Mouse (Mus musculus) heart, embryonic 16.5 days (tissue): ENCODE measurements at regions not wholly inside any gene's neighbourhood (a gene's known extent, or its start where the extent isn't known, plus 50 kb on each side); places are given as distances from the start of the nearest gene placed in this dataset.
"Not testable (repeated sequence)": the region's sequence is repeated elsewhere in the genome, so short reads cannot be mapped to it uniquely, and the experiment has no call there.

Source experiments
- ATAC-seq: fragments of 200-750 bp; cut with Nextera tagmentation; replicated peaks from 2 replicates; pipeline ENCODE4 v1.8.0; 2017; ENCODE audit warnings: moderate number of reproducible peaks; ENCODE audit not compliant: insufficient read depth, low FRiP score; ENCODE audit errors: extremely low read depth
- H3K27ac ChIP-seq: fragments of 300-500 bp; sonication (generic); 2 replicates; pipeline ENCODE4 v1.5.1; 2014; ENCODE audit warnings: mild to moderate bottlenecking, low read length, control low read depth, moderate library complexity
- H3K27me3 ChIP-seq: fragments of 300-500 bp; sonication (generic); 2 replicates; pipeline ENCODE4 v1.6.1; 2014; ENCODE audit warnings: low read length, mixed read lengths; ENCODE audit not compliant: control insufficient read depth, insufficient read depth
- H3K36me3 ChIP-seq: fragments of 300-500 bp; sonication (generic); 2 replicates; pipeline ENCODE4 v1.6.1; 2014; ENCODE audit not compliant: control insufficient read depth, insufficient read depth
- H3K4me1 ChIP-seq: fragments of 300-500 bp; sonication (generic); 2 replicates; pipeline ENCODE4 v1.6.1; 2014; ENCODE audit warnings: low read length, mixed read lengths; ENCODE audit not compliant: control insufficient read depth, insufficient read depth
- H3K4me2 ChIP-seq: fragments of 300-500 bp; sonication (generic); 2 replicates; pipeline ENCODE4 v1.6.1; 2014; ENCODE audit warnings: low read depth, mild to moderate bottlenecking, control low read depth, low read length
- H3K4me3 ChIP-seq: fragments of 300-500 bp; sonication (generic); 2 replicates; pipeline ENCODE4 v1.5.1; 2014; ENCODE audit warnings: mild to moderate bottlenecking, control low read depth, low read length
- H3K9ac ChIP-seq: fragments of 300-500 bp; sonication (generic); 2 replicates; pipeline ENCODE4 v1.6.1; 2014; ENCODE audit warnings: low read length, control low read depth
- H3K9me3 ChIP-seq: fragments of 300-500 bp; sonication (generic); replicated peaks from 2 replicates; pipeline ENCODE4 v1.6.1; 2016; ENCODE audit warnings: low read length; ENCODE audit not compliant: control insufficient read depth
- WGBS: fragments of 180-500 bp; shearing (Covaris S2); extraction: QIAGEN DNeasy Blood & Tissue Kit; methylation state at CpG from one replicate; pipeline ENCODE4 v1.1.7; 2014; 5-methylcytosine and 5-hydroxymethylcytosine counted together

GRCm38 (mm10) chr8:86231994-86232393, 348.5 kb downstream of the Abcc12 start:
- H3K4me1 ChIP-seq, H3K9me3 ChIP-seq, H3K9ac ChIP-seq, ATAC-seq, H3K27me3 ChIP-seq, H3K4me3 ChIP-seq, H3K4me2 ChIP-seq, H3K36me3 ChIP-seq, H3K27ac ChIP-seq: not testable (repeated sequence)
- 80% methylated on average over 6 of the region's 6 CpGs for WGBS

- WGBS, result 62% methylated on average over 4 of the region's 4 CpGs
- Histone ChIP-seq H3K36me3 (no peaks in the 10 kb centered on the region), H3K4me2 (no peak overlapping the region), H3K27ac (no peak overlapping the region), H3K4me1 (no peaks in the 10 kb centered on the region), H3K9me3 (no peaks in the 10 kb centered on the region), H3K4me3 (no peak overlapping the region), H3K9ac (no peak overlapping the region), H3K27me3 (no peaks in the 10 kb centered on the region)
- ATAC-seq, result no peak
Observed at GRCm38 (mm10) chr8:86224851-86225250, 355.6 kb downstream of the Abcc12 start.

- Histone ChIP-seq H3K36me3 (no peaks in the 10 kb centered on the region), H3K4me3 (no peak overlapping the region), H3K9ac (no peak overlapping the region), H3K27ac (no peak overlapping the region), H3K4me1 (no peaks in the 10 kb centered on the region), H3K4me2 (no peak overlapping the region), H3K9me3 (no peaks in the 10 kb centered on the region), H3K27me3 (no peaks in the 10 kb centered on the region)
- no peak for ATAC-seq
- 79% methylated on average over 7 of the region's 7 CpGs for WGBS
Observed at GRCm38 (mm10) chr8:86222715-86223114, 357.8 kb downstream of the Abcc12 start.

- H3K9me3 ChIP-seq, result no peaks in the 10 kb centered on the region
- no peaks in the 10 kb centered on the region for H3K4me1 ChIP-seq
- H3K4me2 ChIP-seq, result no peak overlapping the region
- no peaks in the 10 kb centered on the region for H3K36me3 ChIP-seq
- H3K27ac ChIP-seq, result no peak overlapping the region
- no peaks in the 10 kb centered on the region for H3K27me3 ChIP-seq
- WGBS, result 85% methylated on average over 4 of the region's 4 CpGs
- H3K4me3 ChIP-seq, result no peak overlapping the region
- ATAC-seq, result no peak
- no peak overlapping the region for H3K9ac ChIP-seq
Observed at GRCm38 (mm10) chr8:86222228-86222627, 358.3 kb downstream of the Abcc12 start.

- H3K4me2 ChIP-seq, result no peak overlapping the region
- H3K4me3 ChIP-seq, result no peak overlapping the region
- no peak overlapping the region for H3K27ac ChIP-seq
- no peaks in the 10 kb centered on the region for H3K4me1 ChIP-seq
- no peaks in the 10 kb centered on the region for H3K9me3 ChIP-seq
- H3K9ac ChIP-seq, result no peak overlapping the region
- H3K36me3 ChIP-seq, result no peaks in the 10 kb centered on the region
- 91% methylated on average over 8 of the region's 8 CpGs for WGBS
- H3K27me3 ChIP-seq, result no peaks in the 10 kb centered on the region
- ATAC-seq, result no peak
Observed at GRCm38 (mm10) chr8:86214399-86214798, 366.1 kb downstream of the Abcc12 start.

- Histone ChIP-seq H3K4me3 (no peak overlapping the region), H3K4me2 (no peak overlapping the region), H3K36me3 (no peaks in the 10 kb centered on the region), H3K4me1 (no peaks in the 10 kb centered on the region), H3K9me3 (no peaks in the 10 kb centered on the region), H3K27ac (no peak overlapping the region), H3K9ac (no peak overlapping the region), H3K27me3 (no peaks in the 10 kb centered on the region)
- ATAC-seq, result no peak
- WGBS, result 66% methylated on average over 2 of the region's 2 CpGs
Observed at GRCm38 (mm10) chr8:86212461-86212860, 368.0 kb downstream of the Abcc12 start.

GRCm38 (mm10) chr8:86208812-86209262, 368.1 kb downstream of the Phkb start:
- H3K4me3 ChIP-seq, result no peak overlapping the region
- H3K27ac ChIP-seq, result no peak overlapping the region
- H3K4me2 ChIP-seq, result no peak overlapping the region
- H3K36me3 ChIP-seq, result no peaks in the 10 kb centered on the region
- 48% methylated on average over 5 of the region's 5 CpGs for WGBS
- no peak overlapping the region for H3K9ac ChIP-seq
- no peaks in the 10 kb centered on the region for H3K27me3 ChIP-seq
- no peak for ATAC-seq
- no peaks in the 10 kb centered on the region for H3K9me3 ChIP-seq
- H3K4me1 ChIP-seq, result no peaks in the 10 kb centered on the region

GRCm38 (mm10) chr8:86204421-86205229, 363.9 kb downstream of the Phkb start:
- H3K27ac ChIP-seq, result no peak overlapping the region
- ATAC-seq, result no peak
- H3K36me3 ChIP-seq, result no peaks in the 10 kb centered on the region
- H3K27me3 ChIP-seq, result no peaks in the 10 kb centered on the region; the same call in 1 of the 2 replicates
- H3K4me2 ChIP-seq, result no peak overlapping the region
- no peaks in the 10 kb centered on the region for H3K4me1 ChIP-seq
- 60% methylated on average over 6 of the region's 6 CpGs for WGBS
- H3K9ac ChIP-seq, result no peak overlapping the region
- H3K9me3 ChIP-seq, result no peaks in the 10 kb centered on the region
- no peak overlapping the region for H3K4me3 ChIP-seq

GRCm38 (mm10) chr8:86203107-86203506, 362.3 kb downstream of the Phkb start:
- Histone ChIP-seq H3K4me1 (no peaks in the 10 kb centered on the region), H3K36me3 (no peaks in the 10 kb centered on the region), H3K9me3 (no peaks in the 10 kb centered on the region), H3K4me3 (no peak overlapping the region), H3K4me2 (no peak overlapping the region), H3K9ac (no peak overlapping the region), H3K27ac (no peak overlapping the region), H3K27me3 (no peaks in the 10 kb centered on the region; the same call in 1 of the 2 replicates)
- WGBS, result 65% methylated on average over 9 of the region's 9 CpGs
- no peak for ATAC-seq
